Mouse (Mus musculus) forebrain, embryonic 13.5 days (tissue): ENCODE data around the gene Rac3. TPM values are rescaled to one million over a fixed set of nuclear protein-coding genes. Genes with fewer than 3 reads are reported as not detected.

Experiments
- ATAC-seq: fragments of 200-750 bp; cut with Nextera tagmentation; 2 replicates; pipeline ENCODE4 v1.8.0; 2017
- H3K27ac ChIP-seq: fragments of 300-500 bp; sonication (generic); 2 replicates; pipeline ENCODE4 v1.5.1; 2015; ENCODE audit warnings: inconsistent platforms, mild to moderate bottlenecking, moderate library complexity
- H3K27me3 ChIP-seq: fragments of 300-500 bp; sonication (generic); 2 replicates; pipeline ENCODE4 v1.6.1; 2015; ENCODE audit warnings: mild to moderate bottlenecking, inconsistent platforms
- H3K36me3 ChIP-seq: fragments of 300-500 bp; sonication (generic); 2 replicates; pipeline ENCODE4 v1.6.1; 2015; ENCODE audit warnings: mild to moderate bottlenecking, inconsistent platforms; ENCODE audit not compliant: poor library complexity, severe bottlenecking
- H3K4me1 ChIP-seq: fragments of 300-500 bp; sonication (generic); 2 replicates; pipeline ENCODE4 v1.6.1; 2015; ENCODE audit warnings: inconsistent platforms
- H3K4me2 ChIP-seq: fragments of 300-500 bp; sonication (generic); 2 replicates; pipeline ENCODE4 v1.6.1; 2015; ENCODE audit warnings: inconsistent platforms, mild to moderate bottlenecking, moderate library complexity
- H3K4me3 ChIP-seq: fragments of 300-500 bp; sonication (generic); 2 replicates; pipeline ENCODE4 v1.5.1; 2015; ENCODE audit warnings: mild to moderate bottlenecking, inconsistent platforms
- H3K9ac ChIP-seq: fragments of 300-500 bp; sonication (generic); 2 replicates; pipeline ENCODE4 v1.6.1; 2015; ENCODE audit warnings: mild to moderate bottlenecking, inconsistent platforms
- H3K9me3 ChIP-seq: fragments of 300-500 bp; sonication (generic); replicated peaks from 2 replicates; pipeline ENCODE4 v1.6.1; 2016; ENCODE audit warnings: inconsistent platforms
- WGBS: fragments of 180-500 bp; shearing (Covaris S2); methylation state at CpG from one replicate; pipeline ENCODE4 v1.1.7; 2015; 5-methylcytosine and 5-hydroxymethylcytosine counted together
- polyA plus RNA-seq: library from polyadenylated mRNA; unstranded; fragments of >200 nt; fragmentation: Nextera tagmentation; extraction: Ambion mirVana; gene quantifications from 2 replicates; pipeline ENCODE4 v1.2.1, GENCODE M21; 2015

The Rac3 gene
- polyA plus RNA-seq, 1 experiment from 2014 or later = 83.0 TPM

DNA sequence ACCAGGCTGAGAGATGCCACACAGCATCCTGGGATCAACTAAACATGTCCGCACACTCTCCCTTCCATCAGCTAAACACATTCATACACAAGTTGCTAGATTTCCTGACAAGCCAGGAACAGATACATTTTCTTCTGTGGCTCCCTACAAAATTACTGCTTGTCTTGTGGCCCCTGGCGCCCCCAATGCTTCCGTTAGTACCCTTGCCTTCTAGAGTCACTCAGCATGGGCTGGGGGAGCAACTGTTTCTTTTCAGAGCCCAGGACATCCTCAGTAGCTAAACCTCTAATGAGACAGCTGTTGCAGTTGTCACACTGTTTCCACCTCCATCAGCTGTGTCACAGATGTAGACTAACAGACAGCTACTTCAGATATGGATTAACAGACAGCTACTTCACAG lies 51.5 kb downstream of the Rac3 start:
- Histone ChIP-seq H3K4me2 (no peak overlapping the region), H3K27ac (no peak overlapping the region), H3K9me3 (no peaks in the 10 kb centered on the region), H3K27me3 (no peaks in the 10 kb centered on the region), H3K4me3 (no peak overlapping the region), H3K9ac (no peak overlapping the region), H3K4me1 (peaks cover 4% of the 10 kb centered on the region; the same call in 1 of the 2 replicates), H3K36me3 (no peaks in the 10 kb centered on the region)
- no peak for ATAC-seq
- 81% methylated on average over 3 of the region's 3 CpGs for WGBS

Other genes with a start within 250 kb of the Rac3 start
- gene Mrpl12, start 236.9 kb upstream of the Rac3 start, polyA plus RNA-seq = 127 TPM in 2 replicates
- gene Slc25a10, start 229.6 kb upstream of the Rac3 start, polyA plus RNA-seq = 31.1 and 41.9 TPM in 2 replicates
- 0.08 and 0.21 TPM in 2 replicates for gene Gcgr, start 190.8 kb upstream of the Rac3 start, polyA plus RNA-seq
- gene Mcrip1, start 171.7 kb upstream of the Rac3 start, polyA plus RNA-seq = 228 and 240 TPM in 2 replicates
- gene Ppp1r27, start 170.3 kb upstream of the Rac3 start, polyA plus RNA-seq = not detected in 2 replicates
- gene P4hb, start 148.2 kb upstream of the Rac3 start, polyA plus RNA-seq = 253 and 286 TPM in 2 replicates
- gene Arhgdia, start 139.8 kb upstream of the Rac3 start, polyA plus RNA-seq = 462 and 508 TPM in 2 replicates
- 420 and 488 TPM in 2 replicates for gene Alyref, start 123.1 kb upstream of the Rac3 start, polyA plus RNA-seq
- gene Anapc11, start 123.0 kb upstream of the Rac3 start, polyA plus RNA-seq = 204 and 211 TPM in 2 replicates
- 0.50 TPM in 1 of 2 replicates, not detected in the other for gene Npb, start 113.0 kb upstream of the Rac3 start, polyA plus RNA-seq
- 140 and 159 TPM in 2 replicates for gene Pcyt2, start 103.5 kb upstream of the Rac3 start, polyA plus RNA-seq
- 42.7 and 43.1 TPM in 2 replicates for gene Sirt7, start 96.2 kb upstream of the Rac3 start, polyA plus RNA-seq
- gene Mafg, start 87.9 kb upstream of the Rac3 start, polyA plus RNA-seq = 19.8 and 24.1 TPM in 2 replicates
- 23.9 and 25.5 TPM in 2 replicates for gene Pycr1, start 77.7 kb upstream of the Rac3 start, polyA plus RNA-seq
- 0.25 and 0.81 TPM in 2 replicates for gene Myadml2, start 73.3 kb upstream of the Rac3 start, polyA plus RNA-seq
- gene Notum, start 60.3 kb upstream of the Rac3 start, polyA plus RNA-seq = 0.15 and 0.29 TPM in 2 replicates
- gene Aspscr1, start 48.5 kb upstream of the Rac3 start, polyA plus RNA-seq = 142 and 151 TPM in 2 replicates
- gene Cenpx, start 7.7 kb upstream of the Rac3 start, polyA plus RNA-seq = 127 TPM in 2 replicates
- 64.5 and 72.9 TPM in 2 replicates for gene Lrrc45, start 7.5 kb upstream of the Rac3 start, polyA plus RNA-seq
- 7.8 and 9.5 TPM in 2 replicates for gene Dcxr, start 5.8 kb downstream of the Rac3 start, polyA plus RNA-seq
- gene Cbr2, start 10.6 kb downstream of the Rac3 start, polyA plus RNA-seq = 0.26 TPM in 1 of 2 replicates, not detected in the other
- 2.7 and 4.0 TPM in 2 replicates for gene Hmga1b, start 41.3 kb downstream of the Rac3 start, polyA plus RNA-seq
- 58.4 and 63.1 TPM in 2 replicates for gene Rfng, start 62.7 kb downstream of the Rac3 start, polyA plus RNA-seq
- gene Gps1, start 62.8 kb downstream of the Rac3 start, polyA plus RNA-seq = 261 and 280 TPM in 2 replicates
- gene Dus1l, start 74.9 kb downstream of the Rac3 start, polyA plus RNA-seq = 58.6 and 67.7 TPM in 2 replicates
- 61.4 and 79.4 TPM in 2 replicates for gene Fasn, start 103.1 kb downstream of the Rac3 start, polyA plus RNA-seq
- gene Ccdc57, start 211.4 kb downstream of the Rac3 start, polyA plus RNA-seq = 5.6 and 6.9 TPM in 2 replicates
- 15.7 and 18.7 TPM in 2 replicates for gene Slc16a3, start 227.0 kb downstream of the Rac3 start, polyA plus RNA-seq